Mouse (Mus musculus) spleen, postnatal 10 days (tissue): ENCODE measurements around the gene Marcks.
A peak's percentile ranks its signal among the peaks of the same experiment; 100 is the strongest.
"Not testable (repeated sequence)": the region's sequence is repeated elsewhere in the genome, so short reads cannot be mapped to it uniquely, and the experiment has no call there.

Source experiments
- DNase-seq, 2 experiments: peaks; one replicate each; pipeline ENCODE4 v3.0.0; 2021 to 2022; ENCODE audit warnings: low spot score in 2 of 2

Gene Marcks

GRCm38 (mm10) chr10:37135951-37136751, 2.6 kb downstream of the Marcks start:
- DNase-seq = peak in 1 of 2 experiments; percentile 47

- no peak for DNase-seq
These were observed 4.6 kb downstream of the Marcks start for GRCm38 (mm10) chr10:37133876-37134708.

DNA sequence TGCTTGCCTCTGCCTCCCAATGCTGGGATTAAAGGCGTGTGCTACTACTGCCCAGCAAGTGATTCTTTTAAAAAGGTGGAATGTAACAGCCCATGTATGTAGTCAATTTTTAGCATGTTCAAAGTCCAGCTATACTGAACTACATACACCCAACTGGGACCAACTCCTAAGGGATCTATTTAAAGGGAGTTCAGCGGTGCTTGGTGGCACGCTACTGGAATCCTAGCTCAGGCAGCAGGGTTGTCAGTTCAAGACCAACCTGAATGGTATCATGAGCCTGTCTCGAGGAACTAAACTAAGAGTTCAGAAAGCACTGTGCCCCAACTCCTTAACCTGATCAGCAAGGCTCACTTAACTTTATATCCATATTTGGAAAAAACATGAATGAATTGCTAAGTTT, 6.0 kb downstream of the Marcks start:
- no peak for DNase-seq

DNA sequence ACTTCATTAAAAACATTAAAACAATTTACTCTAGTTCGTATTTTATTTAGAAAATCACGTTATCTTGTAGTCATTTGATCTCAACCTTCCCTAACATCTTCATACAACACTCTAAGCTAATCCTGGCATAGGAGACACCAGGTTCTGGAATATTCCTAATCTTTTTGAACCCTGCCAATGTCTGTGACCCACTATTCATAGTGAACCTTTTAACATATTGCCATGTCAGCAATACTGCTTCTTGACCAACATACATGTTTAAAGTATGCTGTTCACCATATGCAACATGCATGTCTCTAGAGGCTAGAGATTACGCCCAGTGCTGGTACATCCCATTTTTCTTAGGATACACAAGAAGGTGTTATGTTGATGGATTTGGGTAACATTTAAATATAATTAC, 9.1 kb downstream of the Marcks start:
- DNase-seq = no peak

DNA sequence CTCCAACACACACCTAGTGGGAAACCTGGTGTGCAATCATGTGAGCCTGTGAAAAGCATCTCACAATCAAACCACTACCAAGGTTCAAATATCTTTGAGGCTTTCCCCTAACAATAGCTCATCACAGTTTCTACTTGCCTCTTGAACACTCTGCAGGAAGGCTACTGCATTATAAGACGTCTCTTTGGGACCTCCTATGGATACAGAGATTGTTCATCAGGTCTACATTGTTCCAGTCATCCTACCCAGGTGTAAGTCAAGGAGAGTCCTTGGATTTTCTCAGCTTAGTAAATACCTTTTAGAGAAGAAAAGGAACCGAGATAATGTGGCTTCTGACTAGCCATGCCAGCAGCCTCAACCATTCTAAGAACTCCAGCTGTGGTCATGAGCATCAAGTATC, 23.4 kb downstream of the Marcks start:
- DNase-seq = no peak

- DNase-seq = no peak
These were observed 25.9 kb downstream of the Marcks start for GRCm38 (mm10) chr10:37112812-37113211.

DNA sequence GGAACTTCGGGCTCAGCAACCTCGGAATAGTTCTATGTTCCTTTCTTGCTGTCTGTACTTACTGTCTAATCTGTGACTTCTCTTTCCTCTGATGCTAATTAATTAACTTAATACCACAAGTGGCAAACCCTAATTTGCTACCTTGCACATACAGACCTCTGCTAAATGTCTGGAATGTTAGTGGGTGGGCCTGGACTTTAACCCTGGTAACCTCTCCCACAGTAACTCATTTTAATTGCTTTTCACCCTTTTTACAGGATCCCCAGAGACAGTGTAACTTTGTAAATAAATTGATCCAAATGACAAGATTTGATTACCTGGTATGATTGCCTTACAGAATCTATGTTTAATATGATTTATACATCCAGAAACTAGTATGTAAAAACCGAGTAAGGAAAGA, 26.4 kb downstream of the Marcks start:
- no peak for DNase-seq

DNA sequence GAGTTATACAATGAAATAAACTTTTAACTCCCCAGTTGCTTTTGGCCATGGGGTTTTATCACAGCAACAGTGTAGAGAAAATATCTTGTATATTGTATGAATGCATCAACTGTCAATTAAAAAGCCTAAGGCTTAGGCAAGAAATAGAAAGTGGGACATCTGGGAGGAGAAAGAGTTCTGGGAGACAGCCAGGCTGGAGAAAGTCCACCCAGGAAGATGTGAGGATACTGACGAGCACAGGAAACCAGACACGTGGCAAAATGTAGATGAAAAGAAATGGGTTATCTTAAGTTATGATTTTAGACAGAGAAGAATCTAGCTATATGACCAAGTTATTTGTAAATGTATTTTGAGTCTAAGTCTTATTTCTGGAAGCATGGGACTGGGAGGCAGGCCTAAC, 27.3 kb downstream of the Marcks start:
- DNase-seq = no peak

DNA sequence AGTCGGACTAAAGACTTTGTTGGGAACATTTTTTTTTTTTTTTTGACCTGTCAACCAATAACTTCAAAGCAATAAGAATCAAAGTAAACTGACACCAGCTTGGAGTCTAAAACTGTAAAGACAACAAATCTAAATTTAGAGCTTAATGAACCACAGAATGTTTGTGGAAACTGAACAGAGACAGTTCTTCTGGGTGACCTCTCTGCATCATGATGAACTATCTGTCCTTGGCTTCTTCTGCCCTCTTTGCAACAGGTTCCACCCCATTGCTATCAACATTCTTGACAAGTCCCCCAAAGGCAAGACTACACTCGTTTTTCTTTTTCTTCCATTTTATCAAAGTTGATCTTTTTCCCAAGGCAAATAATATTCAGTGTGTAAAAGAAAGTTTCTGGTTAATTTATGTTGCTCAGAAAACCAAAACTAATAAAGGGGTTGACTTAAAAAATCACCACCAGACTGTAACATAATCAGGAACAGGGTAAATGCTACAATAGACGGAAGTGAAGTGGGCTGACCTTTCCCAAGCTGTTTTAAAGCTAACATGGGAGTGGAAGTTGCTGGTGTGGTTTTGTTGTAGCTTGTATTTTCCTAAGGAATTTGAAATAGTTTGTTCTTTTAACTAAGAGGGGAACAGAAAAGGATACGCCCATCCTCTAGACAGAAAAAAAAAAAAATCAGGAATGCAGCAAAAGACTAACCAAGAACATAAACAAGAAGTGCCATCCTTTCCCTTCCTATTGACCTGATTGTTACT, 31.7 kb downstream of the Marcks start:
- DNase-seq = no peak

DNA sequence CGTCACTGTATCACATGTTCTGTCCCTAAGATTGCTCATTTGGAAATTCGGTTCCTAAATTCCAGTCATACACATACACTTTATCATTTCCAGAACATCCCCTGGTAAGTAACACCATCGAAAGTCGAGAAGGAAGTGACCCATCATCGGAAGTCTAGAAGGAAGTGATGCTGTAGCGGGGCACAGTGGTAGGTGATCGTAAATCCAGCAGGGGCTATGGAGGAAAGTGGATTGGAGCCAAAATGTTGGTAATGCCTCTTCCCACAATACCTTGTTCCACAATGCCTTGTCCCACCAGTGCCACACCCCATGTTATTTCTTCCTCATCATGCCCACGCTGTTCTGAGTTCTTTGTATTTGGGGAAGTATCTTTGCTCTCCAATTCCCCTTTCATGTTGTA, 32.4 kb downstream of the Marcks start:
- no peak for DNase-seq

DNA sequence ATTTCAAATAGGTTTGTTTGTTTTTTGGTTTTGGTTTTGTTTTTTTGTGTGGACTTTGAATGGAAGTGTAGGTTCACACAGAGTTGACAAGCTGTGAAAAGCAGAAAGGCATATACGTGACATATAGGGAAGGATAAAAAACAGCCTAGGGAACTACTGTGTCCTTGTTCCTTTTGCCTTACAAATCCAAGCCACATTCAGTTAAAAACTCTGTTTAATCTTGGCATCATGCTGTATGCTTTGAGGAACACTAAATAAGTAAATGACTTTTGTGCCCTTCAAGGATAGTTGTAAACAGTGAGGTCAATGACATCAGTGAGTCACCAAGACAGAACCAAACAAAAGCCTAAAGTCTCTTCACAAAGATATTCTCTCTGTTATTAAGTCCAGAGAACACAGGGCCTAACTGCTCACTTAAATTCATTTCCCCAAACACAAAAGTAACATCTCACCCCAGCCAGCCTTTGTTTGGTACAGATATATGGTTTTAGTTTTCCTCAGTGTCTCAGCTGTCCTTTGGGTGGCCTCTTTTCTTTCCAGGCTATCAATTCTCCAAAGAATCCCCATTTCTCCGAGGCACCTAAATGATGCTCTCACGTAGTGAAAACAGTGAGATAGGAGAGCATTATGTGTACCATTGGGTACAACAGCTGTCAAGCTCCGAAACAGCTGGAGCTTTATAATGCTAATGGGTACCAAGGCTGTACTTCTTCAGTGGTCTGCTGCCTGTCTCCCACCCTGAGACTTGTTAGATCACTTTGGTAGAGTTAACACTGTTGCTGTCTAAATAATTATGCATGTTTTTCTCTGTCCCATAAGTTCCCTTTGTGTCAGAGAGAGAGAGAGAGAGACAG, 36.3 kb downstream of the Marcks start:
- no peak for DNase-seq

- no peak for DNase-seq
These were observed 37.0 kb downstream of the Marcks start for GRCm38 (mm10) chr10:37101733-37102132.

DNA sequence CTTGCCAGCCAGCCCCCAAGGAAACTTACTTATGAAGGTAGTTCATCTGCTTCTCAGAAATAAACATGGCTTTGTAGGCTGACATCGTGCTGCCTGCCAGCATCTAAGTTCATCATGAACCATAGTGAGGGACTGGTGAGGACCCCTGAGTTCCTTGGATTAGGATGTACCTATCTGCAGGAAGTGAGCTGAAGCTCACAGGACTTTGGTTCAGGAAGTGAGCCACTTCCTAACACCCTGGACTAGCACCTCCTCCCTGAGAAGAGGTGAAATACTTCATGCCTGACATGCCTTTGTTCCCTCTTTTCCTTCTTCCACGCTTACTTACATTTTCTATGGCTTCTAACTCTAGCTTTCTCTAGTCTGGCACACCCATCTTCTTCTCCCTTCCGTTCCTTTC, 42.2 kb downstream of the Marcks start:
- DNase-seq = no peak

- no peak for DNase-seq
These were observed 42.9 kb downstream of the Marcks start for GRCm38 (mm10) chr10:37095803-37096202.

DNA sequence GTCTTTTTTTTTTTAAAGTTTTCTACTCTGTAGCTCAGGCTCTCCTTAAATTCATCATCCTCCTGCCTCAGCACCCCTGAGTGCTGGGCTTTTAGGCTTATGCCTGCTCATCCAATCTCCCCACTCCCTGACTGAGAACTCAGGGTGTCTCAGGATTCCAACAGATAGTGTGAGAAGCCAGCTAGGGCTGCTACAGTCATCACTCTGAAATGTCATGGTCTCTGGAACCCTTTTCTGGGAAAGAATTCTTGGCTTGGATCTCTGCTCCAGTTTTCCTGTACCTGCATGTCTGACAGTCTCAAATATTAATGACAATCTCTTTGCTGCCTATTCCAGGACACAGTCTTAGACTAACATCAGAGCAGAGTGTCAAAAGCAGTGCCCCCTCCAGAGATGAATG, 45.4 kb downstream of the Marcks start:
- no peak for DNase-seq

GRCm38 (mm10) chr10:37090411-37090810, 48.3 kb downstream of the Marcks start:
- no peak for DNase-seq

GRCm38 (mm10) chr10:37084071-37084470, 54.6 kb downstream of the Marcks start:
- DNase-seq = not testable (repeated sequence)
